Mouse (Mus musculus): ENCODE data around the gene Baiap2l1. TPM values are rescaled to one million over a fixed set of nuclear protein-coding genes. Genes with fewer than 3 reads are reported as not detected.

The Baiap2l1 gene
- polyA plus RNA-seq, 1 experiment from 2014 or later = 1.3 TPM

- no peak overlapping the region for H3K4me3 ChIP-seq
- H3K4me1 ChIP-seq = no peaks in the 10 kb centered on the region
These were observed 54.8 kb downstream of the Baiap2l1 start for GRCm38 (mm10) chr5:144303071-144303470.

DNA sequence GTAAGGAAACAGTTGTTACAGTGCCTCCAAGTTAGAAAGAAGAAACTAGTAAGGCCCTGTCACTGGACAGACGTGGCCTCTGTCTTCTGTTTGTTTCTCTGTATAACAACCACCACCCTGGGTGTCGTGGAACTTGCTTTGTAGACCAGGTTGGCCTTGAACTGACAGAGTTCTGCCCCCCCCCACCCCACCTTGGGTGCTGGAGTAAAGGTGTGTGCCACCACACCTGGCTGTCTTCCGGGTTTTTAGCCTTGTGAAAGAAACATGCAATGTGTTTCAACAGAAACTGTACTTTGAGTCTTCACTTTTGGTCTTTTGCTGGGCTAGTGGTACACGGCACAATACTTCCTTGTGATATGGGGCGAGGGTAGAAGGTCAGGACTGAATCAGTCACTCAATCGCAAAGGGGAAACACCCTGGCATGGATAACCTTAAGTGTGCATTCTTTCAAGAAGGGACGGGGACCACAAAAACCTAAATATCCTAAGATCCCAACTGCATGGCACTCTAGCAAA is 61.8 kb downstream of the Baiap2l1 start:
- H3K27ac ChIP-seq = no peak overlapping the region
- 87% methylated on average over 7 of the region's 7 CpGs for WGBS
- no peak overlapping the region for H3K9ac ChIP-seq
- H3K9me3 ChIP-seq (replicated peaks) = no peaks in the 10 kb centered on the region
- no peak for ATAC-seq
- H3K27me3 ChIP-seq = no peaks in the 10 kb centered on the region
- no peaks in the 10 kb centered on the region for H3K4me1 ChIP-seq
- H3K4me3 ChIP-seq = no peak overlapping the region
- no peak overlapping the region for H3K4me2 ChIP-seq
- H3K36me3 ChIP-seq (ENCODE audit: poor library complexity, severe bottlenecking) = no peaks in the 10 kb centered on the region

More at GRCm38 (mm10) chr5:144303071-144303470, 54.8 kb downstream of the Baiap2l1 start:
- no peak overlapping the region for H3K4me2 ChIP-seq
- ATAC-seq = no peak
- H3K9me3 ChIP-seq (replicated peaks) = no peaks in the 10 kb centered on the region
- no peaks in the 10 kb centered on the region for H3K36me3 ChIP-seq (ENCODE audit: poor library complexity, severe bottlenecking)
- H3K9ac ChIP-seq = no peak overlapping the region
- WGBS = 98% methylated on average over 2 of the region's 2 CpGs
- no peaks in the 10 kb centered on the region for H3K27me3 ChIP-seq
- no peak overlapping the region for H3K27ac ChIP-seq

DNA sequence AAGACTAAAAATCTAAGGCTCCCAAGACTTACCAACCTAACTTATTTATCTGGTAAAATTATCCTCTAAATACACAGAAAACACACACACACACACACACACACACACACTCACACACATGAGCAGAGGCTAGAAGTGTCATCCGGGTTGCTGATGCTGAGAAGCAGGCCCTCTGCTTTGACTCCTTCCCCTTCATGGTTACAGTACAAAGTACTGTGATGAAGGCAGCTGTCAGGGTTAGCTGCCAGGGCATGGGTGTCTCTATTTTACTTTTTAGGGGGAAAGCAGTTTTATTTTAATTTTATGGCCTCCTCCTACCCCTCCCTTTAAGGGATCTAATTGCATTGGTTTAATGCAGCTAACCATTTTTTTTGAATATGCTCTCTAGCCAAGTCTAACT is 62.6 kb downstream of the Baiap2l1 start:
- WGBS = 93% methylated on average over 1 of the region's 1 CpGs
- no peak overlapping the region for H3K4me3 ChIP-seq
- ATAC-seq = no peak

GRCm38 (mm10) chr5:144294908-144295307 is 63.0 kb downstream of the Baiap2l1 start:
- Histone ChIP-seq H3K4me2 (no peak overlapping the region), H3K36me3 (ENCODE audit: poor library complexity, severe bottlenecking) (no peaks in the 10 kb centered on the region), H3K4me1 (no peaks in the 10 kb centered on the region), H3K9me3 (replicated peaks) (no peaks in the 10 kb centered on the region), H3K9ac (no peak overlapping the region), H3K27me3 (no peaks in the 10 kb centered on the region), H3K27ac (no peak overlapping the region), H3K4me3 (no peak overlapping the region)
- WGBS = 91% methylated on average over 7 of the region's 7 CpGs
- ATAC-seq = no peak

More for the DNA sequence above, 62.6 kb downstream of the Baiap2l1 start:
- Histone ChIP-seq H3K27me3 (no peaks in the 10 kb centered on the region), H3K27ac (no peak overlapping the region), H3K4me2 (no peak overlapping the region), H3K9me3 (replicated peaks) (no peaks in the 10 kb centered on the region), H3K36me3 (ENCODE audit: poor library complexity, severe bottlenecking) (no peaks in the 10 kb centered on the region), H3K9ac (no peak overlapping the region), H3K4me1 (no peaks in the 10 kb centered on the region)

- H3K27me3 ChIP-seq = no peaks in the 10 kb centered on the region
- H3K9ac ChIP-seq = no peak overlapping the region
- ATAC-seq = no peak
- no peak overlapping the region for H3K27ac ChIP-seq
- H3K4me1 ChIP-seq = no peaks in the 10 kb centered on the region
- H3K9me3 ChIP-seq (replicated peaks) = no peaks in the 10 kb centered on the region
- H3K4me2 ChIP-seq = no peak overlapping the region
- no peaks in the 10 kb centered on the region for H3K36me3 ChIP-seq (ENCODE audit: poor library complexity, severe bottlenecking)
- no peak overlapping the region for H3K4me3 ChIP-seq
- 88% methylated on average over 4 of the region's 4 CpGs for WGBS
These were observed 68.0 kb downstream of the Baiap2l1 start for GRCm38 (mm10) chr5:144289769-144290440.

DNA sequence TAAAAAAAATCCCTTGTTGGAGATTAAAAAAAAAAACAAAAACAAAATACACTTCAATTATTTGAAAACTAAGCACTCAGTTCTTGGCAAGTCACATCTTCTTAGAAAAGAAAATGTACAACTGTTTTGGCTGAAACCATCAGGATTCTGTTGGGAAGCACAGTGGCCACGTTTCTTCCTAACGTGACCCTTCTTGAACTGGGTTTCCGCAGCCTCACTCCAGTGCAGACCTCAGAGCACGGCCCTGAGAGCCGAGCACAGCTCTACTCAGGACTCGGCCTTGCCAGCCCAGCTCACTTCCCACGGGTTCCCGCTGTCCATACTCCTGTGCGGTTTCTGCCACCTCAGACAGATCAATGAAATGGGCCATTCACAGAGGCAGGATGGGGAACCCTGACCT is 69.5 kb downstream of the Baiap2l1 start:
- Histone ChIP-seq H3K4me1 (no peaks in the 10 kb centered on the region), H3K4me3 (no peak overlapping the region), H3K9ac (no peak overlapping the region), H3K27me3 (no peaks in the 10 kb centered on the region), H3K4me2 (no peak overlapping the region), H3K9me3 (replicated peaks) (no peaks in the 10 kb centered on the region), H3K36me3 (ENCODE audit: poor library complexity, severe bottlenecking) (no peaks in the 10 kb centered on the region), H3K27ac (no peak overlapping the region)
- 87% methylated on average over 9 of the region's 9 CpGs for WGBS
- ATAC-seq = no peak

GRCm38 (mm10) chr5:144287267-144287820 is 70.6 kb downstream of the Baiap2l1 start:
- Histone ChIP-seq H3K27me3 (no peaks in the 10 kb centered on the region), H3K9me3 (replicated peaks) (no peaks in the 10 kb centered on the region), H3K36me3 (ENCODE audit: poor library complexity, severe bottlenecking) (no peaks in the 10 kb centered on the region), H3K4me3 (no peak overlapping the region), H3K27ac (no peak overlapping the region), H3K4me1 (no peaks in the 10 kb centered on the region), H3K4me2 (no peak overlapping the region), H3K9ac (no peak overlapping the region)
- 92% methylated on average over 3 of the region's 3 CpGs for WGBS
- no peak for ATAC-seq

GRCm38 (mm10) chr5:144286591-144287266 is 71.2 kb downstream of the Baiap2l1 start:
- Histone ChIP-seq H3K4me3 (no peak overlapping the region), H3K27me3 (no peaks in the 10 kb centered on the region), H3K27ac (no peak overlapping the region), H3K36me3 (ENCODE audit: poor library complexity, severe bottlenecking) (no peaks in the 10 kb centered on the region), H3K4me2 (no peak overlapping the region), H3K9ac (no peak overlapping the region), H3K4me1 (no peaks in the 10 kb centered on the region), H3K9me3 (replicated peaks) (no peaks in the 10 kb centered on the region)
- no peak for ATAC-seq
- WGBS = 83% methylated on average over 9 of the region's 9 CpGs

- Histone ChIP-seq H3K4me2 (no peak overlapping the region), H3K9ac (no peak overlapping the region), H3K4me1 (no peaks in the 10 kb centered on the region), H3K4me3 (no peak overlapping the region), H3K9me3 (replicated peaks) (no peaks in the 10 kb centered on the region), H3K36me3 (ENCODE audit: poor library complexity, severe bottlenecking) (0 out of 2 replicates have a peak, but pooled peaks cover 6% of the 10 kb centered on the region), H3K27ac (no peak overlapping the region), H3K27me3 (no peaks in the 10 kb centered on the region)
- ATAC-seq = no peak
- WGBS = 91% methylated on average over 5 of the region's 5 CpGs
These were observed 73.3 kb downstream of the Baiap2l1 start for GRCm38 (mm10) chr5:144284599-144284998.

GRCm38 (mm10) chr5:144283551-144284031 is 74.3 kb downstream of the Baiap2l1 start:
- no peak for ATAC-seq
- no peak overlapping the region for H3K4me3 ChIP-seq
- H3K27ac ChIP-seq = no peak overlapping the region
- H3K4me1 ChIP-seq = no peaks in the 10 kb centered on the region
- no peaks in the 10 kb centered on the region for H3K9me3 ChIP-seq (replicated peaks)
- H3K36me3 ChIP-seq (ENCODE audit: poor library complexity, severe bottlenecking) = peaks cover 13% of the 10 kb centered on the region; the same call in 1 of the 2 replicates
- no peaks in the 10 kb centered on the region for H3K27me3 ChIP-seq
- 81% methylated on average over 8 of the region's 8 CpGs for WGBS
- H3K9ac ChIP-seq = no peak overlapping the region
- no peak overlapping the region for H3K4me2 ChIP-seq

GRCm38 (mm10) chr5:144282470-144283260 is 75.2 kb downstream of the Baiap2l1 start:
- 82% methylated on average over 11 of the region's 11 CpGs for WGBS
- Histone ChIP-seq H3K4me2 (no peak overlapping the region), H3K9me3 (replicated peaks) (no peaks in the 10 kb centered on the region), H3K9ac (no peak overlapping the region), H3K27me3 (no peaks in the 10 kb centered on the region), H3K4me1 (no peaks in the 10 kb centered on the region), H3K36me3 (ENCODE audit: poor library complexity, severe bottlenecking) (peaks cover 21% of the 10 kb centered on the region), H3K4me3 (no peak overlapping the region), H3K27ac (no peak overlapping the region)
- ATAC-seq = no peak
